Mouse (Mus musculus) embryonic facial prominence, embryonic 11.5 days (tissue): ENCODE measurements around the gene Dnajc11. TPM values are rescaled to one million over a fixed set of nuclear protein-coding genes. Genes with fewer than 3 reads are reported as not detected.

Experiments
- ATAC-seq: fragments of 200-750 bp; cut with Nextera tagmentation; replicated peaks from 2 replicates; pipeline ENCODE4 v1.8.0; 2017; ENCODE audit warnings: low read depth; ENCODE audit not compliant: insufficient number of reproducible peaks, low FRiP score, low TSS enrichment
- DNase-seq: peaks from one replicate; pipeline ENCODE4 v3.0.0-alpha.2; 2015; ENCODE audit warnings: low spot score
- H3K27ac ChIP-seq: fragments of 300-500 bp; sonication (generic); replicated peaks from 2 replicates; pipeline ENCODE4 v1.5.1; 2014; ENCODE audit warnings: mild to moderate bottlenecking, low read depth, low read length, control low read depth
- H3K27me3 ChIP-seq: fragments of 300-500 bp; sonication (generic); 2 replicates; pipeline ENCODE4 v1.6.1; 2014; ENCODE audit warnings: mild to moderate bottlenecking, low read length, moderate library complexity, mixed read lengths; ENCODE audit not compliant: control insufficient read depth, insufficient read depth
- H3K36me3 ChIP-seq: fragments of 300-500 bp; sonication (generic); replicated peaks from 2 replicates; pipeline ENCODE4 v1.6.1; 2014; ENCODE audit warnings: low read depth, mild to moderate bottlenecking, low read length, moderate library complexity, mixed read lengths; ENCODE audit not compliant: control insufficient read depth, insufficient read depth
- H3K4me1 ChIP-seq: fragments of 300-500 bp; sonication (generic); 2 replicates; pipeline ENCODE4 v1.6.1; 2014; ENCODE audit warnings: low read length, mixed read lengths; ENCODE audit not compliant: control insufficient read depth, insufficient read depth
- H3K4me2 ChIP-seq: fragments of 300-500 bp; sonication (generic); 2 replicates; pipeline ENCODE4 v1.6.1; 2014; ENCODE audit warnings: low read depth, mild to moderate bottlenecking, control low read depth, low read length, moderate library complexity
- H3K4me3 ChIP-seq: fragments of 300-500 bp; sonication (generic); 2 replicates; pipeline ENCODE4 v1.5.1; 2014; ENCODE audit warnings: low read depth, low read length, control low read depth
- H3K9ac ChIP-seq: fragments of 300-500 bp; sonication (generic); replicated peaks from 2 replicates; pipeline ENCODE4 v1.6.1; 2014; ENCODE audit warnings: mild to moderate bottlenecking, control low read depth, low read length
- H3K9me3 ChIP-seq: fragments of 300-500 bp; sonication (generic); replicated peaks from 2 replicates; pipeline ENCODE4 v1.6.1; 2016; ENCODE audit warnings: mild to moderate bottlenecking, low read length, inconsistent platforms, mixed read lengths; ENCODE audit not compliant: control insufficient read depth
- WGBS: fragments of 180-500 bp; shearing (Covaris S2); extraction: QIAGEN DNeasy Blood & Tissue Kit; methylation state at CpG from one replicate; pipeline ENCODE4 v1.1.7; 2014; 5-methylcytosine and 5-hydroxymethylcytosine counted together
- polyA plus RNA-seq: library from polyadenylated mRNA; unstranded; fragments of >200 nt; fragmentation: Nextera tagmentation; extraction: Ambion mirVana; gene quantifications from 2 replicates; pipeline ENCODE4 v1.2.1, GENCODE M21; 2014

Gene Dnajc11
- polyA plus RNA-seq, 1 experiment from 2014 or later: 75.0 TPM

GRCm38 (mm10) chr4:152009076-152010051 is 75.9 kb downstream of the Dnajc11 start:
- Histone ChIP-seq H3K9ac (peak overlapping the region; percentile 46), H3K36me3 (no peaks in the 10 kb centered on the region), H3K4me1 (peaks cover 4% of the 10 kb centered on the region), H3K27ac (peak overlapping the region; percentile 72), H3K4me2 (peak overlapping the region; percentile 100), H3K27me3 (no peaks in the 10 kb centered on the region; the same call in 1 of the 2 replicates), H3K9me3 (no peaks in the 10 kb centered on the region), H3K4me3 (peak overlapping the region; percentile 73)
- ATAC-seq (peak; percentile 61), DNase-seq (peak; percentile 53)
- WGBS: under 1% methylated on average over 110 of the region's 115 CpGs

- Histone ChIP-seq H3K9me3 (no peaks in the 10 kb centered on the region), H3K36me3 (no peaks in the 10 kb centered on the region), H3K9ac (peak overlapping the region; percentile 46), H3K4me2 (peak overlapping the region; percentile 100), H3K4me1 (peaks cover 4% of the 10 kb centered on the region), H3K27ac (no peak overlapping the region), H3K27me3 (no peaks in the 10 kb centered on the region; the same call in 1 of the 2 replicates), H3K4me3 (peak overlapping the region; percentile 73)
- WGBS: 2% methylated on average over 10 of the region's 10 CpGs
- ATAC-seq: peak; percentile 5; the same call in 1 of the 2 replicates
- no peak for DNase-seq
Observed at GRCm38 (mm10) chr4:152010091-152010706, 76.7 kb downstream of the Dnajc11 start.

- ATAC-seq (no peak), DNase-seq (no peak)
- Histone ChIP-seq H3K27me3 (no peaks in the 10 kb centered on the region; the same call in 1 of the 2 replicates), H3K9me3 (no peaks in the 10 kb centered on the region), H3K27ac (no peak overlapping the region), H3K4me3 (peak overlapping the region; percentile 73), H3K4me2 (peak overlapping the region; percentile 100), H3K4me1 (peaks cover 4% of the 10 kb centered on the region), H3K9ac (peak overlapping the region; percentile 23), H3K36me3 (no peaks in the 10 kb centered on the region; the same call in 1 of the 2 replicates)
- WGBS: 5% methylated on average over 13 of the region's 13 CpGs
Observed at GRCm38 (mm10) chr4:152010707-152011134, 77.2 kb downstream of the Dnajc11 start.

- Histone ChIP-seq H3K27me3 (no peaks in the 10 kb centered on the region; the same call in 1 of the 2 replicates), H3K9ac (peak overlapping the region; percentile 23), H3K4me2 (peak overlapping the region; percentile 100), H3K36me3 (no peaks in the 10 kb centered on the region; the same call in 1 of the 2 replicates), H3K4me1 (peaks cover 4% of the 10 kb centered on the region), H3K9me3 (no peaks in the 10 kb centered on the region), H3K4me3 (peak overlapping the region; percentile 73), H3K27ac (no peak overlapping the region)
- 64% methylated on average over 8 of the region's 8 CpGs for WGBS
- DNase-seq: no peak
- no peak for ATAC-seq
Observed at GRCm38 (mm10) chr4:152011171-152011760, 77.8 kb downstream of the Dnajc11 start.

- no peaks in the 10 kb centered on the region for H3K9me3 ChIP-seq
- 90% methylated on average over 16 of the region's 16 CpGs for WGBS
- peaks cover 4% of the 10 kb centered on the region for H3K4me1 ChIP-seq
- ATAC-seq: no peak
- no peak for DNase-seq
- H3K36me3 ChIP-seq: no peaks in the 10 kb centered on the region; the same call in 1 of the 2 replicates
- no peak overlapping the region for H3K4me3 ChIP-seq
- H3K27ac ChIP-seq: no peak overlapping the region
- no peak overlapping the region for H3K4me2 ChIP-seq
- H3K27me3 ChIP-seq: no peaks in the 10 kb centered on the region; the same call in 1 of the 2 replicates
- H3K9ac ChIP-seq: no peak overlapping the region
Observed at GRCm38 (mm10) chr4:152012109-152012508, 78.6 kb downstream of the Dnajc11 start.

GRCm38 (mm10) chr4:152013036-152013813 is 79.7 kb downstream of the Dnajc11 start:
- Histone ChIP-seq H3K9me3 (no peaks in the 10 kb centered on the region), H3K9ac (no peak overlapping the region), H3K4me1 (peaks cover 4% of the 10 kb centered on the region), H3K36me3 (no peaks in the 10 kb centered on the region; the same call in 1 of the 2 replicates), H3K4me3 (no peak overlapping the region), H3K27me3 (no peaks in the 10 kb centered on the region; the same call in 1 of the 2 replicates), H3K27ac (no peak overlapping the region), H3K4me2 (no peak overlapping the region)
- WGBS: 87% methylated on average over 12 of the region's 12 CpGs
- ATAC-seq (no peak), DNase-seq (no peak)

- Histone ChIP-seq H3K4me2 (no peak overlapping the region), H3K27ac (no peak overlapping the region), H3K27me3 (no peaks in the 10 kb centered on the region), H3K4me3 (no peak overlapping the region), H3K9me3 (no peaks in the 10 kb centered on the region), H3K4me1 (no peaks in the 10 kb centered on the region), H3K36me3 (peaks cover 11% of the 10 kb centered on the region), H3K9ac (no peak overlapping the region)
- DNase-seq (no peak), ATAC-seq (no peak)
- 87% methylated on average over 6 of the region's 6 CpGs for WGBS
Observed at GRCm38 (mm10) chr4:152019073-152019472, 85.6 kb downstream of the Dnajc11 start.
